Mouse (Mus musculus) limb, embryonic 11.5 days (tissue): Measurements from ENCODE around the gene Magohb. TPM values are rescaled to one million over a fixed set of nuclear protein-coding genes. Genes with fewer than 3 reads are reported as not detected.
"Not testable (repeated sequence)": the region's sequence is repeated elsewhere in the genome, so short reads cannot be mapped to it uniquely, and the experiment has no call there.

Experiments used
- ATAC-seq: fragments of 200-750 bp; cut with Nextera tagmentation; 2 replicates; pipeline ENCODE4 v1.8.0; 2017; ENCODE audit warnings: low read depth; ENCODE audit not compliant: insufficient number of reproducible peaks, low FRiP score, low TSS enrichment
- DNase-seq: peaks from one replicate; pipeline ENCODE4 v3.0.0-alpha.2; 2015; ENCODE audit warnings: low spot score
- H3K27ac ChIP-seq: fragments of 300-500 bp; sonication (generic); replicated peaks from 2 replicates; pipeline ENCODE4 v1.5.1; 2014; ENCODE audit warnings: low read depth, mild to moderate bottlenecking, low read length
- H3K27me3 ChIP-seq: fragments of 300-500 bp; sonication (generic); 2 replicates; pipeline ENCODE4 v1.6.1; 2014; ENCODE audit warnings: mild to moderate bottlenecking, low read length, mixed read lengths; ENCODE audit not compliant: control insufficient read depth, insufficient read depth
- H3K36me3 ChIP-seq: fragments of 300-500 bp; sonication (generic); 2 replicates; pipeline ENCODE4 v1.6.1; 2014; ENCODE audit warnings: mild to moderate bottlenecking, low read length, moderate library complexity, mixed read lengths; ENCODE audit not compliant: control insufficient read depth, insufficient read depth
- H3K4me1 ChIP-seq: fragments of 300-500 bp; sonication (generic); 2 replicates; pipeline ENCODE4 v1.6.1; 2014; ENCODE audit warnings: low read length, mixed read lengths; ENCODE audit not compliant: control insufficient read depth, insufficient read depth
- H3K4me2 ChIP-seq: fragments of 300-500 bp; sonication (generic); 2 replicates; pipeline ENCODE4 v1.6.1; 2014; ENCODE audit warnings: low read depth, mild to moderate bottlenecking, moderate library complexity; ENCODE audit not compliant: severe bottlenecking
- H3K4me3 ChIP-seq: fragments of 300-500 bp; sonication (generic); 2 replicates; pipeline ENCODE4 v1.5.1; 2014; ENCODE audit warnings: low read depth, low read length
- H3K9ac ChIP-seq: fragments of 300-500 bp; sonication (generic); 2 replicates; pipeline ENCODE4 v1.6.1; 2014; ENCODE audit warnings: mild to moderate bottlenecking, low read length
- H3K9me3 ChIP-seq: fragments of 300-500 bp; sonication (generic); 2 replicates; pipeline ENCODE4 v1.6.1; 2016; ENCODE audit warnings: low read length; ENCODE audit not compliant: control insufficient read depth
- WGBS: fragments of 180-500 bp; shearing (Covaris S2); extraction: QIAGEN DNeasy Blood & Tissue Kit; methylation state at CpG from one replicate; pipeline ENCODE4 v1.1.7; 2014; 5-methylcytosine and 5-hydroxymethylcytosine counted together
- polyA plus RNA-seq: library from polyadenylated mRNA; unstranded; fragments of >200 nt; fragmentation: Nextera tagmentation; extraction: Ambion mirVana; gene quantifications from 2 replicates; pipeline ENCODE4 v1.2.1, GENCODE M21; 2014

The Magohb gene
- polyA plus RNA-seq, 1 experiment from 2014 or later = 56.4 TPM

GRCm38 (mm10) chr6:131304776-131305175, 11.7 kb upstream of the Magohb start:
- H3K36me3 ChIP-seq = no peaks in the 10 kb centered on the region
- ATAC-seq (no peak), DNase-seq (no peak)
- H3K27me3 ChIP-seq = no peaks in the 10 kb centered on the region
- H3K4me1 ChIP-seq = no peaks in the 10 kb centered on the region
- no peak overlapping the region for H3K9ac ChIP-seq
- no peak overlapping the region for H3K4me3 ChIP-seq
- H3K27ac ChIP-seq = no peak overlapping the region
- H3K4me2 ChIP-seq = no peak overlapping the region
- H3K9me3 ChIP-seq = no peaks in the 10 kb centered on the region
- WGBS = 67% methylated on average over 3 of the region's 3 CpGs

GRCm38 (mm10) chr6:131298531-131298930, 5.5 kb upstream of the Magohb start:
- Histone ChIP-seq H3K9me3 (no peaks in the 10 kb centered on the region), H3K27ac (no peak overlapping the region), H3K27me3 (no peaks in the 10 kb centered on the region), H3K4me2 (no peak overlapping the region), H3K9ac (no peak overlapping the region), H3K4me1 (no peaks in the 10 kb centered on the region), H3K4me3 (no peak overlapping the region), H3K36me3 (no peaks in the 10 kb centered on the region)
- ATAC-seq (no peak), DNase-seq (no peak)

- 0 out of 2 replicates have a peak, but pooled peaks cover 2% of the 10 kb centered on the region for H3K4me1 ChIP-seq
- no peak overlapping the region for H3K9ac ChIP-seq
- WGBS = 91% methylated on average over 5 of the region's 5 CpGs
- no peak overlapping the region for H3K4me3 ChIP-seq
- H3K36me3 ChIP-seq = no peaks in the 10 kb centered on the region
- ATAC-seq = no peak
- H3K4me2 ChIP-seq = no peak overlapping the region
- H3K27ac ChIP-seq = no peak overlapping the region
- H3K27me3 ChIP-seq = no peaks in the 10 kb centered on the region
- H3K9me3 ChIP-seq = no peaks in the 10 kb centered on the region
- DNase-seq = no peak
Observed at GRCm38 (mm10) chr6:131294435-131295112, 1.5 kb upstream of the Magohb start.

- H3K9me3 ChIP-seq = no peaks in the 10 kb centered on the region
- 0 out of 2 replicates have a peak, but pooled peaks cover 2% of the 10 kb centered on the region for H3K4me1 ChIP-seq
- no peaks in the 10 kb centered on the region for H3K27me3 ChIP-seq
- ATAC-seq (no peak), DNase-seq (no peak)
- no peaks in the 10 kb centered on the region for H3K36me3 ChIP-seq
- H3K27ac ChIP-seq = no peak overlapping the region
- no peak overlapping the region for H3K4me2 ChIP-seq
- no peak overlapping the region for H3K4me3 ChIP-seq
- 89% methylated on average over 5 of the region's 5 CpGs for WGBS
- H3K9ac ChIP-seq = no peak overlapping the region
Observed at GRCm38 (mm10) chr6:131293916-131294315, 872 bp upstream of the Magohb start.

- Histone ChIP-seq H3K9ac (peak overlapping the region; percentile 73), H3K27me3 (no peaks in the 10 kb centered on the region), H3K4me3 (peak overlapping the region; percentile 61), H3K36me3 (peaks cover 5% of the 10 kb centered on the region; the same call in 1 of the 2 replicates), H3K4me2 (peak overlapping the region; percentile 55), H3K9me3 (no peaks in the 10 kb centered on the region), H3K4me1 (0 out of 2 replicates have a peak, but pooled peaks cover 2% of the 10 kb centered on the region), H3K27ac (no peak overlapping the region)
- WGBS = 22% methylated on average over 10 of the region's 10 CpGs
- ATAC-seq = peak; percentile 12; the same call in 1 of the 2 replicates
- DNase-seq = peak; percentile 55
Observed at GRCm38 (mm10) chr6:131292276-131292990, 611 bp downstream of the Magohb start.

GRCm38 (mm10) chr6:131290430-131290829, 2.6 kb downstream of the Magohb start:
- H3K4me1 ChIP-seq = 0 out of 2 replicates have a peak, but pooled peaks cover 2% of the 10 kb centered on the region
- ATAC-seq = no peak
- H3K9ac ChIP-seq = no peak overlapping the region
- 20% methylated on average over 2 of the region's 2 CpGs for WGBS
- no peak overlapping the region for H3K27ac ChIP-seq
- no peaks in the 10 kb centered on the region for H3K27me3 ChIP-seq
- peaks cover 5% of the 10 kb centered on the region; the same call in 1 of the 2 replicates for H3K36me3 ChIP-seq
- no peak overlapping the region for H3K4me3 ChIP-seq
- DNase-seq = no peak
- no peak overlapping the region for H3K4me2 ChIP-seq
- H3K9me3 ChIP-seq = no peaks in the 10 kb centered on the region

- ATAC-seq, H3K27me3 ChIP-seq, H3K4me3 ChIP-seq, H3K36me3 ChIP-seq, H3K4me2 ChIP-seq, H3K27ac ChIP-seq, H3K9me3 ChIP-seq, H3K4me1 ChIP-seq, H3K9ac ChIP-seq, DNase-seq: not testable (repeated sequence)
- WGBS = 98% methylated on average over 2 of the region's 2 CpGs
Observed at GRCm38 (mm10) chr6:131278160-131278559, 14.9 kb downstream of the Magohb start.

- no peak overlapping the region for H3K4me3 ChIP-seq
- H3K4me1 ChIP-seq = no peaks in the 10 kb centered on the region
- DNase-seq (no peak), ATAC-seq (no peak)
- no peak overlapping the region for H3K27ac ChIP-seq
- no peak overlapping the region for H3K9ac ChIP-seq
- 93% methylated on average over 4 of the region's 4 CpGs for WGBS
- H3K36me3 ChIP-seq = no peaks in the 10 kb centered on the region
- no peaks in the 10 kb centered on the region for H3K27me3 ChIP-seq
- H3K9me3 ChIP-seq = no peaks in the 10 kb centered on the region
- H3K4me2 ChIP-seq = no peak overlapping the region
Observed at GRCm38 (mm10) chr6:131276659-131277058, 16.4 kb downstream of the Magohb start.
